Mouse (Mus musculus): ENCODE measurements around the gene Lats1. TPM values are rescaled to one million over a fixed set of nuclear protein-coding genes. Genes with fewer than 3 reads are reported as not detected.
"Not testable (repeated sequence)": the region's sequence is repeated elsewhere in the genome, so short reads cannot be mapped to it uniquely, and the experiment has no call there.

Lats1 gene
- polyA plus RNA-seq, 1 experiment from 2014 or later = 8.2 TPM

- ATAC-seq = no peak
- Histone ChIP-seq H3K9me3 (no peaks in the 10 kb centered on the region), H3K4me1 (replicated peaks) (peaks cover 4% of the 10 kb centered on the region; the same call in 1 of the 2 replicates), H3K36me3 (no peaks in the 10 kb centered on the region), H3K27ac (no peak overlapping the region), H3K4me3 (replicated peaks) (no peak overlapping the region), H3K9ac (no peak overlapping the region), H3K4me2 (replicated peaks) (no peak overlapping the region), H3K27me3 (replicated peaks) (no peaks in the 10 kb centered on the region)
Observed at GRCm38 (mm10) chr10:7731582-7731981, 50.6 kb downstream of the Lats1 start.

- Histone ChIP-seq H3K9ac (no peak overlapping the region), H3K36me3 (no peaks in the 10 kb centered on the region), H3K27ac (no peak overlapping the region), H3K9me3 (no peaks in the 10 kb centered on the region), H3K4me2 (replicated peaks) (no peak overlapping the region), H3K27me3 (replicated peaks) (no peaks in the 10 kb centered on the region), H3K4me1 (replicated peaks) (no peaks in the 10 kb centered on the region), H3K4me3 (replicated peaks) (no peak overlapping the region)
- ATAC-seq = no peak
Observed at GRCm38 (mm10) chr10:7737122-7737521, 56.1 kb downstream of the Lats1 start.

- 61% methylated on average over 3 of the region's 3 CpGs for WGBS
- Histone ChIP-seq H3K4me1 (replicated peaks) (no peaks in the 10 kb centered on the region), H3K9ac (no peak overlapping the region), H3K9me3 (no peaks in the 10 kb centered on the region), H3K27ac (no peak overlapping the region), H3K27me3 (replicated peaks) (no peaks in the 10 kb centered on the region), H3K36me3 (no peaks in the 10 kb centered on the region), H3K4me3 (replicated peaks) (no peak overlapping the region), H3K4me2 (replicated peaks) (no peak overlapping the region)
- no peak for ATAC-seq
Observed at GRCm38 (mm10) chr10:7737914-7738313, 56.9 kb downstream of the Lats1 start.

DNA sequence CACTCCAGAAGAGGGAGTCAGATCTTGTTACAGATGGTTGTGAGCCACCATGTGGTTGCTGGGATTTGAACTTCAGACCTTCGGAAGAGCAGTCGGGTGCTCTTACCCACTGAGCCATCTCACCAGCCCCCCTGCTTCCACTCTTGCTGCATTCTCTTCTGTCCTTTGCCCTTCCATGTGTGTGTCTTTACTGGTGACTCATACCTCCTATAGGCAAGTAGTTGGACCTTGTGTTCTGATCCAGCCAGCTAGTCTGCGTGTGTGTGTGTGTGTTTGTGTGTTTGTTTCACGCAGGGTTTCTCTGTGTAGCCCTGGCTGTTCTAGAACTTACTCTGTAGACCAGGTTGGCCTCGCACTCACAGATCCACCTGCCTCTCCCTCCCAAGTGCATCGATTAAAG lies 64.5 kb downstream of the Lats1 start:
- H3K9me3 ChIP-seq; H3K9ac ChIP-seq; H3K4me2 ChIP-seq (replicated peaks); H3K27me3 ChIP-seq (replicated peaks); H3K4me3 ChIP-seq (replicated peaks); ATAC-seq; H3K4me1 ChIP-seq (replicated peaks); H3K27ac ChIP-seq: not testable (repeated sequence)
- 94% methylated on average over 6 of the region's 6 CpGs for WGBS
- peaks cover 21% of the 10 kb centered on the region; the same call in 1 of the 2 replicates for H3K36me3 ChIP-seq

GRCm38 (mm10) chr10:7748752-7749151 lies 67.7 kb downstream of the Lats1 start:
- WGBS = 87% methylated on average over 6 of the region's 6 CpGs
- Histone ChIP-seq H3K4me1 (replicated peaks) (no peaks in the 10 kb centered on the region), H3K27me3 (replicated peaks) (no peaks in the 10 kb centered on the region), H3K4me3 (replicated peaks) (no peak overlapping the region), H3K36me3 (peaks cover 27% of the 10 kb centered on the region), H3K9ac (no peak overlapping the region), H3K9me3 (no peaks in the 10 kb centered on the region), H3K27ac (no peak overlapping the region), H3K4me2 (replicated peaks) (no peak overlapping the region)
- no peak for ATAC-seq

DNA sequence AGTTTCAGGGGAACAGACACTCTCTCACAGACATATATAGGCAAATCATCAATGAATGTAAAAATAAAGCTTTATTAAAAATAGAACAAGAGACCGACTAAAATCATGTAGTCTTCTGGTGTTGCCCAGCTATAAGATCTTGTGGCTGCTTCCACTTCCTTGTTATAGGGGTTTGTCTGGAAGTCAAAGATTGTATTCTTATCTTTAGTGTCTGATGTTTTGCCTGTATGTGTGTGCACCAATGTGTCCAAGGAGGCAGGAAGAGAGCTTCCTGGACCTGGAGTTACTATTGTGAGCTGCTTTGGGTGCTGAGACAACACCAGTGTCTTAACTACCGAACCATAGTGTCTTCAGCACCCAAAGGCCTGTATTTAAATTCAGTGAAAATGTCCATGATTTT lies 76.5 kb downstream of the Lats1 start:
- no peak for ATAC-seq
- Histone ChIP-seq H3K27me3 (replicated peaks) (no peaks in the 10 kb centered on the region), H3K9me3 (no peaks in the 10 kb centered on the region), H3K36me3 (peaks cover 33% of the 10 kb centered on the region), H3K4me2 (replicated peaks) (no peak overlapping the region), H3K9ac (no peak overlapping the region), H3K4me3 (replicated peaks) (no peak overlapping the region), H3K4me1 (replicated peaks) (no peaks in the 10 kb centered on the region), H3K27ac (no peak overlapping the region)
- WGBS = 95% methylated on average over 2 of the region's 2 CpGs

Other genes with a start within 250 kb of the Lats1 start
- gene Ulbp1, start 207.6 kb upstream of the Lats1 start, polyA plus RNA-seq (2015; fragmentation: Nextera tagmentation; extraction: Ambion mirVana) = 3.5 and 4.8 TPM in 2 replicates
- gene Lrp11, start 91.4 kb upstream of the Lats1 start, polyA plus RNA-seq (2015; fragmentation: Nextera tagmentation; extraction: Ambion mirVana) = 6.8 and 6.9 TPM in 2 replicates
- gene Nup43, start 13.7 kb upstream of the Lats1 start, polyA plus RNA-seq (2015; fragmentation: Nextera tagmentation; extraction: Ambion mirVana) = 48.9 and 51.2 TPM in 2 replicates
- 114 TPM in 2 replicates for gene Pcmt1, start 78 bp upstream of the Lats1 start, polyA plus RNA-seq (2015; fragmentation: Nextera tagmentation; extraction: Ambion mirVana)
- gene Katna1, start 44.8 kb downstream of the Lats1 start, polyA plus RNA-seq (2015; fragmentation: Nextera tagmentation; extraction: Ambion mirVana) = 52.6 and 57.9 TPM in 2 replicates
- gene Ginm1, start 111.6 kb downstream of the Lats1 start, polyA plus RNA-seq (2015; fragmentation: Nextera tagmentation; extraction: Ambion mirVana) = 75.4 and 78.2 TPM in 2 replicates
- 30.7 and 33.9 TPM in 2 replicates for gene Ppil4, start 111.7 kb downstream of the Lats1 start, polyA plus RNA-seq (2015; fragmentation: Nextera tagmentation; extraction: Ambion mirVana)
- gene Zc3h12d, start 151.3 kb downstream of the Lats1 start, polyA plus RNA-seq (2015; fragmentation: Nextera tagmentation; extraction: Ambion mirVana) = 0.49 and 0.53 TPM in 2 replicates